Mouse (Mus musculus): ENCODE data around the gene Lgals7.

The Lgals7 gene

DNA sequence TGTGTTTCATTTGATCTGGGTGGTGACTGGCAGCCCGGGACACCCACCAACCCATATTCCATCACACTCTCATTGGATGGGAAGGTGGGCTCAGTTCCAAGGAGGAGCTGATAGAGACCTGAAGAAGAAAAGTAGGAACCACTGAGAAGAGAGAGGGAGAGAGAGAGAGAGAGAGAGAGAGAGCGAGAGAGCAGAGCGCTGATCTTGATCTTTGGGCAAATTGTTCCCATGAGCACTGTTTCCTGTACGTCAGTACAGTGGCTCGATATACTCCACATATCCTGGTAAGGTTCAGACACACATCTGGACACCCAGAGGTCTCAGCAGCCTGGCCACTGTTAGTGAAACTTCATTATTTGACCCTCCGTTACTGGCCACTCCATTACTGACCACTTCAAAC is at the start of gene Lgals7:
TSS of gene Lgals7 (plus strand) at position 314 of the 400 bp plus-strand sequence.
- DNase-seq (ENCODE audit: low spot score in 2 of 2): no peak

DNA sequence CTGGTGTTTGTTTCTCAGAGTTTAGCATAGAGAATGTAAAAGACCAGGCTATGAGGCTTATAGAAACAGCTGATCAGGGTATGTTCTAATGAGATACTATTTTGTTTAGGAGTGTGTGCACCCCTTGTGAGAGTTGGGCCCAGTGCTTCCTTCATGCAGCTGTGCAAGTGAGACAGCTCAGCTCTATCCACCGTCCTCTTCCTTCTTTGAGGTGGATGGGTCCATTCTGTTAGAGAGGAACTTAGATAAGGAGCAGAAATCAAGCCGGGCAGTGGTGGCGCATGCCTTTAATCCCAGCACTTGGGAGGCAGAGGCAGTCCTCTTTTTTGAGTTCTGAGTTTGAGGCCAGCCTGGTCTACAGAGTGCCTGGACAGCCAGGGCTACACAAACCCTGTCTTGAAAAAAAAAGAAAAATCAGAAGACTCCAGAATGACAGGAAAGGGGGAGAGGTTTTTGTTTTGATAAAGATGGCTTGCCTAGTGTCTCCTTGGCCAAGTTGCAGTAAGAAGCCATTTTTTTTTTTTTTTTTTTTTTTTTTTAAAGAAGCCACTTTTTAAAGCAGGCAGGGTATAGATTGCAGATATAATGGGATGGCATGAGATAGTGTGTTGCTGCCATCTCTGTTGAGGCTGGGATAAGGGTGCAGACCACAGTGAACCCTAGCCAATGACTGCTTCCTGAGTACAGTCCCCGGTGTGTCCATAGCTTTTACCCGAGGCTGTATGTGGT is 49.2 kb upstream of the Lgals7 start:
- DNase-seq (ENCODE audit: low spot score in 2 of 2): no peak

DNA sequence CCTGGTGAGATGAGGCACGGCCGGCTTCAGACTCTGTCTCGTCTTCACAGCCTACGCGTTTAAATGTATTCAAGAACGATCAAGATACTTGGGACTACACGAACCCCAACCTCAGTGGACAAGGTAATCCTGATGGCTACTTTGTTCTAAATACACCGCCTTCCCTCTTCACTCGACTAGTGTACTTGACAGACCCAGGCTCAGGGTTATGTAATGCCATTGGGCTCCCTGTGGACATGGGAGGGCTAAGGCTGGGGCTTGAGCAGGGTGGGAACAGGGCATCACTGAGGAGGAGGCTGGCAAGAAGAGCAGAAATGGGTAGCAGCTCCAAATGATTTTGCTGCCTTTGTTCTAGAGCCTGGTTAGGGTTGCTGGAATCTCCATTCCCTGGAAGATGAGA is 48.4 kb upstream of the Lgals7 start:
- no peak for DNase-seq (ENCODE audit: low spot score in 2 of 2)

DNA sequence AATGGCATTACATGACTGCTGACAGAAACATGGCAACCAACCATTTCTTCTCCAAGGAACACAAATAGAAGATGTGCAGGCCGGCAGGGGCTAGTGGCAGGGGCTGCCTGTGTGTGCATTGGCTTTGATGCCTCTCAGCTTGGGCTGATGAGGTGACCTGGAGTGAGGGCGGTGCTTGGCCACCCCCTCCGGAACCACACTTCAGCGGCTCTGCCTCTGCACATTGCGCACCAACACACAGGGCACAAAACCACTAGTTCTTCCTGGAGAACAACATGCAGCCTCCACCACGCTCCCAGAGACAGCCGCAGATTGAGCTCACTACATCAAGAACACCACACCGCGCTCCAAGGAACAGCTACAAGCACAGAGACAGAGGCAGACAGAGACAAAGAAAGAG is 47.5 kb upstream of the Lgals7 start:
- peak in 1 of 2 experiments; percentile 54 for DNase-seq (ENCODE audit: low spot score in 2 of 2)

DNA sequence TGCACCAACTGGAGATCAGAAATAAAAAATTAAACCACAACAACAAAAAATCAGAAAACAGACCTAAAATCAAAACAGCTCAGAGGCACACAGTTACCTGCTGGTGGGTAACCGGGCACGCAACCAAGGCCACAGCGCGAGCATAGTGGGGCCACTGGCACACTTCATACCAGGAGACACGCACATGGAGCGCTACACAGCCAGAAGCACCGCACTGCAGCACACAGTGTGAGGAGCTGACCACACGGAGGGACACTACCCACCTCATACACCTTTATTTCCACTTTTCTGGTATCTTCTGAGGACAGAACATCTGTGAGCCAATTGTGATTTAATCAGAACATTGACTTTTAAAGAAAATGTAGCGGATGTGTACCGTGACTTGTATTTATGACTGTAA is 46.7 kb upstream of the Lgals7 start:
- DNase-seq (ENCODE audit: low spot score in 2 of 2): no peak

DNA sequence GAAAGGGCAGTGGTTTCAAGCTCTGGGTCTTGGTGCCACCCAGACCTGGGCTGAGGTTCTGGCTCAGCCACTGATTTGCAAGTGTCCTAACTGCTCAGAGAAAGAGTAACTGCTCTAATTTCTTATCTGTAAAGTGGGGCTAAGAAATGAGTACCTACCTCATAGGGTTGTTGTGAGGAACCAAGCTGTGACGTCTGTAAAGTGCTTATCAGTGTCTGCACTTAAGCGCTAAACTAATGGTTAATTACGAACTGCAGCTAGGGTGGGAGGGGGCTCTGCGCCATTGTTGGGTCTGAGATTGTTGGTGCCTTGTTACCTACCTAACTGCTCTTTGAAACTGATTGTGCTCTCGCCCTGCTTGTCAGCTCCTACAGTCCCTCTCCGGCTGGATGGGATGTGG is 46.1 kb upstream of the Lgals7 start:
- no peak for DNase-seq (ENCODE audit: low spot score in 2 of 2)

DNA sequence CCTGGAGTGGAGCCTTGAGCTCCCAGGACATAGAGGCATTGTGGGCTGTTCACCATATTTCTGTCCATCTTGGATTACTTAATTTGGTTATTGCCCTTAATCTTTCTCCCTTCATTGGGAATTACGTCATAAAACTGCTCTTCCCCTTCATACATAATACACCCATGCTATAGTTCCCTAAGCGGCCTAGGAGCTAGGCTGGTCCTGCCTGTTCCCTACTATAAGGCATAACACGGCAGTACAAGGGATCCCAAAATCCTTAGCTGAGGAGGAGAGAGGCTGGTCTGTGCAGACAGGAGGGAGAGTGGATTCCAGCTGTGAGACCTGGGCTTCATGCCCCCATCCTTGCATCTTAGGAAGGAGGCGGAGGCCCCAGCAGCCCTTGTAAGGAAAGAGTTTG is 45.7 kb upstream of the Lgals7 start:
- DNase-seq (ENCODE audit: low spot score in 2 of 2): no peak

- DNase-seq (ENCODE audit: low spot score in 2 of 2): no peak
Observed at GRCm38 (mm10) chr7:28818436-28818835, 45.2 kb upstream of the Lgals7 start.

DNA sequence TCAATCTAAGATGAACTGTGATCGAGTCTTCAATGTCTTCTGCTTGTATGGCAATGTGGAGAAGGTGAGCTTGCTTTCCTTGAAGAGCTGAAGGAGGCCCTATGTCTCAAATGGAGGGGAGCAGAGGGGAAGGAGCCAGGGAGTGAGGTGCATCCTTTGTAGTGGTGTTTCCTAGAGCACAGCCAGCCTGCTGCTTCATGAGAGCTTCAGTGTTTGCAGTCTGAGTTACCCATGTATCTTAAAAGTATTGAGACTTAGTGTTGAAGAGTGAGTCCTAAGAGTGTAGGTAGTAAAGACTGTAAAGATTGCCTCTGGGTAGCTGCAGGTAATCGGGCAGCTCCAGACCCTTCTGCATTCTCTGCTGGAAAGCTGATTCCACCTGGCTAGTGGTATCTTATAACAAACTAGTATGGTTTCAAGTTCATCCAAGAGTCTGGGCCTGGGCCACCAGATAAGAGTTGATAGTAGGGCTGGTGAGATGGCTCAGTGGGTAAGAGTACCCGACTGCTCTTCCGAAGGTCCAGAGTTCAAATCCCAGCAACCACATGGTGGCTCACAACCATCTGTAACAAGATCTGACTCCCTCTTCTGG is 44.7 kb upstream of the Lgals7 start:
- no peak for DNase-seq (ENCODE audit: low spot score in 2 of 2)

DNA sequence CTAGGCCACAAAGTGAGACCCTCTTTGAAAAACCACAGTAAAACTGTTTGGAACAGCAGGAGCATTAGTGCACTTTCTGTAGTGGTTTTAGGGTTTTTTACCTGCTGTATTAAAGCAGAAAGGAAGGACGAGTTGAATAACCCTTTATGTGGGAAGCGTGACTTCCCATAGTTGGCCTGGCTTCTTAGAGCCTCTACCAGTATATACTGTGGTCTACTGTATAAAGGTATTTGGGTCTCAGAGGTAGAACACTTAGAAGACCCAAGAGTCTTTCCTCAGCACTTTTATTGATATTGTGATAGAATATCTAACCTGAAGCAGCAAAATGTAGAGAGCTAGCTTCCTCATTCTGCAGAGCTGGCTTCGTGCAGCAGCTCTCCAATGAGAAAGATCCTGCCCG is 44.1 kb upstream of the Lgals7 start:
- no peak for DNase-seq (ENCODE audit: low spot score in 2 of 2)

DNA sequence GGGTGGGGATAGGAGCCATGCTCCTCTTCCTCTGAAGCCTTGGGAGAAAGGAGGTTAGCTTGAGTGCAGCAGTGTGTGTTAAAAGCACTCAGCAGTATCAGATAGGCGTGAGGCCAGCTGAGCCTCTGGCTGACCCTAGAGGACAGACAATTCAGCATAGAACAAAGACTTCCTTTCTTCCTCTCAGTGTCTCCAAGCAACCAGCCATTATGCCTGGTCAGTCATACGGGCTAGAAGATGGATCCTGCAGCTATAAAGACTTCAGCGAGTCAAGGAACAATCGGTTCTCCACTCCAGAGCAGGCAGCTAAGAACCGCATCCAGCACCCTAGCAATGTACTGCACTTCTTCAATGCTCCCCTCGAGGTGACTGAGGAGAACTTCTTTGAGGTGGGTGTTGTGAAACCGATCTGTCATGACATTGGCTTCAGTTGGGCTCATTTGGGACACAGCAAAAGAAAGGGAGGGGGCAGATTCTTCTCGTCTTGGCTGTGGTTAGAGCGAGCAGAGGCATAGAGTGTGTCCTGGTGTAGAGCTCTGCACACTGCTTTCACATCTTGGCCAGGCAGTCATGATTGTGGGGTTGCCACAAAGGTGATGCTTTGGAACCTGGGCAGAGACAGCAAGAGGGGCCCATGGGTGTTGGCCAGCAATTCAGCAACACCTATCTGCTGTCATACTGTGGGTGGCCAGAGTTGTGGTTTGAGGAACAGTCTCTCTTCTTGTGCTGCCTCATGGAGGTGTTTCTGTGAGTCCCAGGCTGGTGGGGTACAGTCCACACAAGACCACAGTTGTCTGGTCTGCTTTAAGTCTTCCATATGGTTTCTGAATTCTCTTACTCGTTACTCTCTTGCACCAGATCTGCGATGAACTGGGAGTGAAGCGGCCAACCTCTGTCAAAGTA is 43.0 kb upstream of the Lgals7 start:
- DNase-seq (ENCODE audit: low spot score in 2 of 2): no peak

- DNase-seq (ENCODE audit: low spot score in 2 of 2): no peak
Observed at GRCm38 (mm10) chr7:28821261-28821831, 42.3 kb upstream of the Lgals7 start.

DNA sequence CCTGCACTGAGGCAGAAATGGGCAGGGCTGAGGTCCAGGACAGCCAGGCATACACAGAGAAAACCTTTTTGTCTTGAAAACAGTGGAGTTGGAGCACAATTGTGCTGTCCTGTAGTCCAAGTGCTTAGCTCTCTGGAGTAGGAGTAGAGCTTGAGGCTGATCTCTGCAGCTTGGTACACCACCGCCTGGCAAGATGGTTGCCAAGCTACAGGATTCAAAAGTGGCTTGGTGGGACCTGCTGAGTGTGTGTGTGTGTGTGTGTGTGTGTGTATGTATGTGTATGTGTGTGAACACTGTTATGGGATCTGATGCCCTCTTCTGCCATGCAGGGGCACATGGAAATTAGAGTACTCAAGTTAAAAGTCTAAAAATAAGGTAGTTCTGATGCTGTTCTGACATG is 41.1 kb upstream of the Lgals7 start:
- DNase-seq (ENCODE audit: low spot score in 2 of 2): no peak

DNA sequence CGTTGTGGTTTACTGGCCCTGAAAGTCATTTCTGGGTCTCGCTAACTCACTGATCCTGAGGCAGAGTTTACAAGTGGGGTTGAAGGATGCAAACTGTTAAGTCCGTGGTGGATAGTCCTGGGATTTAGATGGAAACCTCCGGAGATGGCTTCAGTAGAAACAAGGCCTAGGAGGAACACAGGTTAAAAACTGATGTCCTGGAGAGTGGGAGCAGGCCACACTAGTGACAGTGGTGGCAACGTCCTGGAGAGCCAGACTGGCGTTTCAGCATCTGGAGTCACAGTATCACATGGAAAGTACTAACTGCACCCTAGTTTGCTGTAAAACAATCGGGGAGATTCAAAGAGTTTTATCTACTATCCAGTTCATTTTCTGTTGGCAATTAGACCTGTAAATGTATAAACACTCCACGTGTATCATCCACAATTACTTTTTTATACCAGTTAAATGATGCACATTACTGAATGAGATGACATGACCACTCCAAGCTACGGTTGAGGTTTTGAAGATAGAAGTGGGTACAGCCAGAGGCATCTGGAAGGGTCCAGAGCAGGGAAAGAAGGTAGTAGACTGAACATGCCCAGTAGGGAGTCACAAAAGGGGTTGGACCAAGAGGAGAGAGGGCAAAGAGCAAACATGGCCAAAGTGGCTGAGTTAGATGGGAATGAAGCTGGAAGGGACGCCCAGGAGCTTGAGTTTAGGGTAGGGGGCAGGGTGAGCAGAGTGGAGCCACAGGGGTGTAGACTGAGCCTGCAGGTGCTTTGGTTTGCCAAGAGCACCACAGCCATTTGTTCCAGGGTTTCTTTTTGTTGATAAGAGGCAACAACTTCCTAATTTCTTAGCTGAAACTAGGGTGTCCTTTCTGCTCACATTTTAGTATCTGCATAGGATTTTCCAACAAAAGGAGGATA is 40.4 kb upstream of the Lgals7 start:
- DNase-seq (ENCODE audit: low spot score in 2 of 2): no peak

DNA sequence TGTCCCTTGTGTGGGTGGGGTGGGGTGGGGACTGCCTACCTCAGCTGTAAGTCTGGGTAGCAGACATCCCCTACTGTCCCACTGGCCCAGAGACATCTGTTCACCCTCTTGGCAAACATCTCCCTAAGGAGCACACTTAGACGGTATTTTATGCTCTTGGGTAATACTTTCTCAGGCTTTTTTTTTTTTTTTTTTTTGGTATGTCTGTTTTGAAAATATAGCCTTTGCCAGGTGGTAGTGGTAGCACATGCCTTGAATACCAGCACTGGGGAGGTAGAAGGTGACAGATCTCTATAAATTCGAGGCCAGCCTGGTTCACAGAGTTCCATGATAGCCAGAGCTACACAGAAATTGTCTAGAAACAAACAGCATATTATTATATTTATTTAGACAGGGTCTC is 39.7 kb upstream of the Lgals7 start:
- DNase-seq (ENCODE audit: low spot score in 2 of 2): no peak

DNA sequence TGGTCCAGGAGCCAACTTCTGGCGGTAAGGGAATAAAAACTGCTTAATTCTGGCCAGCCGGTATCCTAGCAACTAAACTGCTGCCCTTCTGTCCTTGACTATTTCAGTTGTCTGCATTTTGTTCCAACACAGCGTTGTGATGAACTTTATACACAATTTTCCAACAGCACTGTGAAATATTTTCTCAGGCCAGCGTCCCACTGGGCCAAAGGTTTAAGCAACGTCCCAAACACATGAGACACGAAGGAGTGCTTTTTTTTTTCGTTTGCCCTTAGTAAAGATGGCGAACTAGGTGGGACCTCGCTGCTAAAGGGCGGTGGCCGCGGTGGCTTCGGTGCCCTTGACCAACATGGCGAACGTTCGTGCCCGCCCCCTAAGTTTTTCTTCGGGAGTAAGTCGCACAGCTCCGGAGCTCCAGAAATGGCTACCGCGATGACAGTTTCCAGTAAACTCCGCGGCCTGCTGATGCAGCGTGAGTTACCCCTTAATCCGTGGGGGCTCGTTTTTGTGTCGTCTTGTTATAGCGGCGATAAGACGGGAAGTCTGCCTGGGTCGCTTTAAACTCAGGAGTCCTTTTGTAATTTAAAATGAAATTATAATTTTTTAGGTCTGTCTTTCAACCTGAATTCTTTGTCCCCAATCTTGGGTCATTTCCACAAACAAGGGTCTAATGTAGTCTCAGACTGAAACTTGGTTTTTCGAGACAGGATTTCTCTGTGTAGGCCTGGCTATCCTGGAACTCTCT is 38.5 kb upstream of the Lgals7 start, which contains the start of gene Ech1:
TSS of gene Ech1 (plus strand) at position 277 of the 745 bp plus-strand sequence.
- peak; percentile 84 to 92 for DNase-seq (ENCODE audit: low spot score in 2 of 2)

DNA sequence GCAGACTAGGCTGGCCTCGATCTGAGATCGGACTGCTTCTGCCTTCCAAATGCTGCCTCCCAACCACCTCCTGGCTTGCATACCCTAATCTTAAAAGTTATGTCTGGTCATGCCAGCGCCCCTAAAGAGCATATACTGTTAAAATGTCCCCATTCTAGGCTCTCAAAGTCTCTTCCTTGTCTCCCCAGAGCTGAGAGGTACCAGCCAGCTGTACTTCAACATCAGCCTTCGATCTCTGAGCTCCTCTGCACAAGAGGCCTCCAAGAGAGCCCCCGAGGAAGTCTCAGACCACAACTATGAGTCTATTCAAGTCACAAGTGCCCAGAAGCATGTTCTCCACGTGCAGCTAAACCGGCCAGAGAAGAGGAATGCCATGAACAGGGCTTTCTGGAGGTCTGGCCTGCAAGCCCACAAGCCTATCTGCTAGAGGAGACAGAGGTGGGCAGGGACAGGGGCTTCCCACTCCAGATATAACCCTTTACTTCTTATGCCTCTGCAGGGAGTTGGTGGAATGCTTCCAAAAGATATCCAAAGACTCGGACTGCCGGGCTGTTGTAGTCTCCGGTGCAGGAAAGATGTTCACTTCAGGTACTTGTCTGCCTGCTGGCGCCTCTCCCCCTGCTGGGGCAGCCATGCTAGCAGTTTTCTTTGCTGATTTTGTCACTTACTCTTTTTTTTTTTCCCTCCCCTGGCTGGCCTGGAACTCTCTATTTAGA is 37.8 kb upstream of the Lgals7 start:
- peak; percentile 47 to 51 for DNase-seq (ENCODE audit: low spot score in 2 of 2)

GRCm38 (mm10) chr7:28826402-28826772 is 37.3 kb upstream of the Lgals7 start:
- no peak for DNase-seq (ENCODE audit: low spot score in 2 of 2)

DNA sequence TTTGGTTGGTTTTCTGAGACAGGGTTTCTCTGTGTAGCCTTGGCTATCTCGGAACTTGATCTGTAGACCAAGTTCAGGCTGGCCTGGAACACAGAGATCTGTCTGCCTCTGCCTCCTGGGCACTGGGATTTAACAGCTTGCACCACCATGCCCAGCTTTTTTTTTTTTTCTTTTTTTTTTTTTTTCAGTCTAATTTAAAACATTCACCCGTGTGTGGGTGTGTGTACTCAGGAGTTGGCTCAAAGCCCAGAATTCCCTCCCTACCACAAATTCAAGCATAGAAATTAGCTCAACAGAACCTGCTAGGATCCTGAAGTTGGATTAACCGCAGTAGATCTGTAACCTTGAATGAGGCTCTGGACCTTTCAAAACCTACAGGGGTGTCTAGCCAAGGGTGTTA is 36.3 kb upstream of the Lgals7 start:
- DNase-seq (ENCODE audit: low spot score in 2 of 2): no peak

DNA sequence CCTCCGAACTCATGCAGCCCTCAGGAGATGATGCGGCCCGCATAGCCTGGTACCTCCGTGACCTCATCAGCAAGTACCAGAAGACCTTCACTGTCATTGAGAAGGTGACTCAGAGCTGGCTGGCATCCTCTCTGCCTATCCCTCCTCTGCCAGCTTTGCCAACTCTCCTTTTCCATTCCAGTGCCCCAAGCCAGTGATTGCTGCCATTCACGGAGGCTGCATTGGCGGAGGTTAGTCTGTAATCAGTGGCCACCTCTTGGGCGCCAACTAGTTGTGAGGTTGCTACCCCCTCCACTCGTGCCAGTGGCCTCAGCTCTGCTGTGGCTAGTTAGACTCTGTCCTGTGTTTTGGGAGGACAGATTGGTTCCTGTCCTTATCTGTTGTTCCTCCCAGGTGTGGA is 33.8 kb upstream of the Lgals7 start:
- DNase-seq (ENCODE audit: low spot score in 2 of 2): no peak

Measured in spleen, postnatal 10 days (tissue).